Mouse (Mus musculus): ENCODE measurements around the gene Nptx2. TPM values are rescaled to one million over a fixed set of nuclear protein-coding genes. Genes with fewer than 3 reads are reported as not detected.

The Nptx2 gene
- polyA plus RNA-seq, 2 experiments = 1.6 to 3.8 TPM

- no peak for DNase-seq (ENCODE audit: low spot score)
- TF ChIP-seq POLR2A (IDR thresholded peaks at IDR 0.05; ENCODE audit: borderline replicate concordance, extremely low read depth, insufficient read depth, insufficient read length) = no peak
- no peak overlapping the region for H3K9ac ChIP-seq (ENCODE audit: low read depth, low read length, severe bottlenecking)
- no peak overlapping the region for H3K4me3 ChIP-seq (replicated peaks; ENCODE audit: low read length)
- no peaks in the 10 kb centered on the region for H3K4me1 ChIP-seq (ENCODE audit: control insufficient read depth, insufficient read depth, low read length)
- ATAC-seq (ENCODE audit: low FRiP score, low read depth) = no peak
- H3K9me3 ChIP-seq (ENCODE audit: control insufficient read depth, low read length) = no peaks in the 10 kb centered on the region
- no peak overlapping the region for H3K27ac ChIP-seq (replicated peaks; ENCODE audit: low read depth, low read length)
- no peak overlapping the region for H3K4me2 ChIP-seq (replicated peaks; ENCODE audit: low read depth, low read length, severe bottlenecking)
- no peaks in the 10 kb centered on the region for H3K36me3 ChIP-seq (ENCODE audit: control insufficient read depth, insufficient read depth, low read length)
- H3K27me3 ChIP-seq (ENCODE audit: control insufficient read depth, insufficient read depth, low read length) = no peaks in the 10 kb centered on the region
Observed at GRCm38 (mm10) chr5:144558481-144558880, 12.8 kb downstream of the Nptx2 start.

GRCm38 (mm10) chr5:144565739-144566138 lies 20.0 kb downstream of the Nptx2 start:
- Histone ChIP-seq H3K27ac (replicated peaks; ENCODE audit: low read depth, low read length) (no peak overlapping the region), H3K4me1 (ENCODE audit: control insufficient read depth, insufficient read depth, low read length) (no peaks in the 10 kb centered on the region), H3K4me2 (replicated peaks; ENCODE audit: low read depth, low read length, severe bottlenecking) (no peak overlapping the region), H3K9me3 (ENCODE audit: control insufficient read depth, low read length) (no peaks in the 10 kb centered on the region), H3K36me3 (ENCODE audit: control insufficient read depth, insufficient read depth, low read length) (no peaks in the 10 kb centered on the region), H3K9ac (ENCODE audit: low read depth, low read length, severe bottlenecking) (no peak overlapping the region), H3K4me3 (replicated peaks; ENCODE audit: low read length) (no peak overlapping the region), H3K27me3 (ENCODE audit: control insufficient read depth, insufficient read depth, low read length) (no peaks in the 10 kb centered on the region)
- WGBS = 87% methylated on average over 4 of the region's 4 CpGs
- DNase-seq (ENCODE audit: low spot score) (no peak), ATAC-seq (ENCODE audit: low FRiP score, low read depth) (no peak)
- no peak for TF ChIP-seq POLR2A (IDR thresholded peaks at IDR 0.05; ENCODE audit: borderline replicate concordance, extremely low read depth, insufficient read depth, insufficient read length)

- no peaks in the 10 kb centered on the region for H3K36me3 ChIP-seq (ENCODE audit: control insufficient read depth, insufficient read depth, low read length)
- H3K27ac ChIP-seq (replicated peaks; ENCODE audit: low read depth, low read length) = no peak overlapping the region
- H3K4me3 ChIP-seq (replicated peaks; ENCODE audit: low read length) = no peak overlapping the region
- WGBS = 86% methylated on average over 5 of the region's 5 CpGs
- DNase-seq (ENCODE audit: low spot score) = no peak
- no peak for TF ChIP-seq POLR2A (IDR thresholded peaks at IDR 0.05; ENCODE audit: borderline replicate concordance, extremely low read depth, insufficient read depth, insufficient read length)
- ATAC-seq (ENCODE audit: low FRiP score, low read depth) = no peak
- no peaks in the 10 kb centered on the region for H3K4me1 ChIP-seq (ENCODE audit: control insufficient read depth, insufficient read depth, low read length)
- H3K9ac ChIP-seq (ENCODE audit: low read depth, low read length, severe bottlenecking) = no peak overlapping the region
- no peak overlapping the region for H3K4me2 ChIP-seq (replicated peaks; ENCODE audit: low read depth, low read length, severe bottlenecking)
- H3K27me3 ChIP-seq (ENCODE audit: control insufficient read depth, insufficient read depth, low read length) = no peaks in the 10 kb centered on the region
- H3K9me3 ChIP-seq (ENCODE audit: control insufficient read depth, low read length) = no peaks in the 10 kb centered on the region
Observed at GRCm38 (mm10) chr5:144585100-144585499, 39.4 kb downstream of the Nptx2 start.

GRCm38 (mm10) chr5:144591248-144591880 lies 45.7 kb downstream of the Nptx2 start:
- no peak for TF ChIP-seq POLR2A (IDR thresholded peaks at IDR 0.05; ENCODE audit: borderline replicate concordance, extremely low read depth, insufficient read depth, insufficient read length)
- DNase-seq (ENCODE audit: low spot score) = no peak

GRCm38 (mm10) chr5:144594796-144595195 lies 49.1 kb downstream of the Nptx2 start:
- H3K4me2 ChIP-seq (replicated peaks; ENCODE audit: low read depth, low read length, severe bottlenecking) = no peak overlapping the region
- H3K36me3 ChIP-seq (ENCODE audit: control insufficient read depth, insufficient read depth, low read length) = no peaks in the 10 kb centered on the region
- no peaks in the 10 kb centered on the region for H3K27me3 ChIP-seq (ENCODE audit: control insufficient read depth, insufficient read depth, low read length)
- H3K9ac ChIP-seq (ENCODE audit: low read depth, low read length, severe bottlenecking) = no peak overlapping the region
- no peaks in the 10 kb centered on the region for H3K9me3 ChIP-seq (ENCODE audit: control insufficient read depth, low read length)
- H3K27ac ChIP-seq (replicated peaks; ENCODE audit: low read depth, low read length) = no peak overlapping the region
- WGBS = 93% methylated on average over 9 of the region's 9 CpGs
- no peak for TF ChIP-seq POLR2A (IDR thresholded peaks at IDR 0.05; ENCODE audit: borderline replicate concordance, extremely low read depth, insufficient read depth, insufficient read length)
- no peaks in the 10 kb centered on the region for H3K4me1 ChIP-seq (ENCODE audit: control insufficient read depth, insufficient read depth, low read length)
- ATAC-seq (ENCODE audit: low FRiP score, low read depth) = no peak
- no peak overlapping the region for H3K4me3 ChIP-seq (replicated peaks; ENCODE audit: low read length)
- DNase-seq (ENCODE audit: low spot score) = no peak

More at GRCm38 (mm10) chr5:144591248-144591880, 45.7 kb downstream of the Nptx2 start:
- Histone ChIP-seq H3K27ac (replicated peaks; ENCODE audit: low read depth, low read length) (no peak overlapping the region), H3K9me3 (ENCODE audit: control insufficient read depth, low read length) (no peaks in the 10 kb centered on the region), H3K4me1 (ENCODE audit: control insufficient read depth, insufficient read depth, low read length) (no peaks in the 10 kb centered on the region), H3K36me3 (ENCODE audit: control insufficient read depth, insufficient read depth, low read length) (no peaks in the 10 kb centered on the region), H3K4me3 (replicated peaks; ENCODE audit: low read length) (no peak overlapping the region), H3K4me2 (replicated peaks; ENCODE audit: low read depth, low read length, severe bottlenecking) (no peak overlapping the region), H3K27me3 (ENCODE audit: control insufficient read depth, insufficient read depth, low read length) (no peaks in the 10 kb centered on the region), H3K9ac (ENCODE audit: low read depth, low read length, severe bottlenecking) (no peak overlapping the region)
- 47% methylated on average over 12 of the region's 12 CpGs for WGBS
- no peak for ATAC-seq (ENCODE audit: low FRiP score, low read depth)

Other genes starting within 250 kb of the Nptx2 start
- gene Baiap2l1, start 187.8 kb upstream of the Nptx2 start, polyA plus RNA-seq (2012; rRNA removed) = 6.9 and 7.4 TPM in 2 replicates
- gene Baiap2l1, start 187.8 kb upstream of the Nptx2 start, polyA plus RNA-seq (2014; fragmentation: Nextera tagmentation; extraction: Ambion mirVana) = 9.2 and 9.6 TPM in 2 replicates
- gene Tmem130, start 215.9 kb downstream of the Nptx2 start, polyA plus RNA-seq (2012; rRNA removed) = 0.67 and 0.79 TPM in 2 replicates
- gene Tmem130, start 215.9 kb downstream of the Nptx2 start, polyA plus RNA-seq (2014; fragmentation: Nextera tagmentation; extraction: Ambion mirVana) = 0.07 TPM in 1 of 2 replicates, not detected in the other
- 146 and 182 TPM in 2 replicates for gene Trrap, start 221.8 kb downstream of the Nptx2 start, polyA plus RNA-seq (2012; rRNA removed)
- 79.2 and 106 TPM in 2 replicates for gene Trrap, start 221.8 kb downstream of the Nptx2 start, polyA plus RNA-seq (2014; fragmentation: Nextera tagmentation; extraction: Ambion mirVana)

Measured in limb, embryonic 14.5 days (tissue).